Mouse (Mus musculus) urinary bladder, adult 2 months (tissue): ENCODE measurements around the gene Fgf9. TPM values are rescaled to one million over a fixed set of nuclear protein-coding genes. Genes with fewer than 3 reads are reported as not detected.

Experiments used
- DNase-seq: peaks from one replicate; pipeline ENCODE4 v3.0.0; 2022; ENCODE audit warnings: low spot score
- polyA plus RNA-seq: library from polyadenylated mRNA; depleted of rRNA; stranded (reverse); fragments of >200 nt; gene quantifications from 2 replicates; pipeline ENCODE4 v1.2.3, GENCODE M21; 2012; rRNA removed

Fgf9 gene
- polyA plus RNA-seq, result 6.2 and 8.7 TPM in 2 replicates

GRCm38 (mm10) chr14:58070481-58071119 is at the start of gene Fgf9:
Gene Fgf9, plus strand, starts transcription at chr14:58070547.
- DNase-seq, result no peak

- no peak for DNase-seq
Observed at GRCm38 (mm10) chr14:58034567-58034966, 35.8 kb upstream of the Fgf9 start.

GRCm38 (mm10) chr14:58036174-58036573 is 34.2 kb upstream of the Fgf9 start:
- no peak for DNase-seq

- no peak for DNase-seq
Observed at GRCm38 (mm10) chr14:58046639-58047284, 23.6 kb upstream of the Fgf9 start.

- DNase-seq, result no peak
Observed at GRCm38 (mm10) chr14:58050691-58051090, 19.7 kb upstream of the Fgf9 start.

- no peak for DNase-seq
Observed at GRCm38 (mm10) chr14:58067586-58067985, 2.8 kb upstream of the Fgf9 start.

- DNase-seq, result no peak
Observed at GRCm38 (mm10) chr14:58068641-58069040, 1.7 kb upstream of the Fgf9 start.

GRCm38 (mm10) chr14:58069927-58070326 is 420 bp upstream of the Fgf9 start:
- DNase-seq, result no peak

GRCm38 (mm10) chr14:58071120-58071641 is 834 bp downstream of the Fgf9 start:
- DNase-seq, result peak; percentile 44

- DNase-seq, result peak; percentile 65
Observed at GRCm38 (mm10) chr14:58071830-58072770, 1.8 kb downstream of the Fgf9 start.

- DNase-seq, result no peak
Observed at GRCm38 (mm10) chr14:58072771-58073501, 2.6 kb downstream of the Fgf9 start.

GRCm38 (mm10) chr14:58073936-58074335 is 3.6 kb downstream of the Fgf9 start:
- no peak for DNase-seq

- no peak for DNase-seq
Observed at GRCm38 (mm10) chr14:58074621-58075432, 4.5 kb downstream of the Fgf9 start.

- no peak for DNase-seq
Observed at GRCm38 (mm10) chr14:58075433-58076029, 5.2 kb downstream of the Fgf9 start.

- DNase-seq, result no peak
Observed at GRCm38 (mm10) chr14:58076030-58076521, 5.7 kb downstream of the Fgf9 start.

GRCm38 (mm10) chr14:58076726-58077255 is 6.4 kb downstream of the Fgf9 start:
- no peak for DNase-seq

- no peak for DNase-seq
Observed at GRCm38 (mm10) chr14:58079471-58079870, 9.1 kb downstream of the Fgf9 start.

- no peak for DNase-seq
Observed at GRCm38 (mm10) chr14:58081955-58082354, 11.6 kb downstream of the Fgf9 start.

- no peak for DNase-seq
Observed at GRCm38 (mm10) chr14:58084240-58084639, 13.9 kb downstream of the Fgf9 start.

GRCm38 (mm10) chr14:58087326-58087725 is 17.0 kb downstream of the Fgf9 start:
- no peak for DNase-seq
